Mouse (Mus musculus): ENCODE measurements around the gene Man1a.
A peak's percentile ranks its signal among the peaks of the same experiment; 100 is the strongest.

Man1a gene

DNA sequence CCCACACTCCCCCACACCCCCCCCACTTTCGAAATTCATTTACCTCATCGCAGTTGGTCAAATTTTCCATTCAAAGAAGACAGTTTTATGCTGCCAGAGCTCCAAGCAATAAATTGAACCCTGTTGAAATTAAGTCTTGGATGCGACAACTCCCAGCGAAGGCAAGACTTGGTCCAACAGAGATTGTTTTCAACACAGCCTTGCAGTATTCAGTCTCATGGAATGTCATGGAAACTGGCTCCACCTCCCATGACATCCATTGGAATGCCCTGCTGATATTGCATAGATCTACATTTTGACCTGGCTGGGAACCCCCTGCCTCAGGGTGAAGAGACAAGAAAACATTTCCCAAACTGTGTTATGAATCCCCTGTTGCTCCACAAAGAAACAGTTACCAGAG lies at the start of gene Man1a:
Gene Man1a (minus strand): TSS at position 190 of the 400 bp plus-strand sequence.
- no peak for DNase-seq (ENCODE audit: low spot score in 2 of 2)

DNA sequence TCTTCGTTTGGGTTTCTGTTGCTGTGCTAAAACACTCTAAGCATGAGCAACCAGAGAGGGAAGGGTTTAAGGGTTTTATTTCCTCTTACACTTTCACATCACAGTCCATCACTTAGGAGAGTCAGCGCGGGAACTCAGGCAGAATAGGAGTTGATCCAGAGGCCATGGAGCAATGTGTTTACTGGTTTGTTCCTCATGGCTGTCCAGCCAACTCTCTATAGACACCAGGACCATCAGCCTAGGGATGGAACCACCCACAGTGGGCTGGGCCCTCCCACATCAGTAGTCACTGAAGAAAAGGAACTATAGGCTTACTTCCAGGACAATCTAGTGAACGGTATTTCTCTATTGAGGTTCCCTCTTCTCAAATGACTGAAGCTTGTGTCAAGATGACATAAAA lies 45.4 kb upstream of the Man1a start:
- DNase-seq (ENCODE audit: low spot score in 2 of 2), result no peak

DNA sequence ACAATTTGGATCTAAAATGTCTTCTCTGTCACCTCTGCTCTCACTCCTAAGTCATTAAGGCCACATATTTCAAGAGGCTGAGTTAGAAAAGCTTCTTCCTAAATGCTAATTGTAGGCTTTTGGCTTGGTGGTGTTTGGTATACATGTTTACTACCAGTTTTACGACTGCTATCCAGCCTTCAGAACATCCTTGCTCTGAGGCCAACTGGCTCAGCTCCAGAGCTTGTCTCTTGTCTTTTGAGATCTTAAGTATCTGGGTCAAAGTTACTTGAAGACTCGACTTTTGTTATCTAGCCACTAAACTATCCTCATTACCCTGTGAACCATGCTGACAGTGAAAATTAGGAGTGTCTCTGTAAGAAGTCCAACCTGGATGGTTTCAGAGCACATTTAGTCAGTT lies 44.0 kb upstream of the Man1a start:
- DNase-seq (ENCODE audit: low spot score in 2 of 2), result no peak

DNA sequence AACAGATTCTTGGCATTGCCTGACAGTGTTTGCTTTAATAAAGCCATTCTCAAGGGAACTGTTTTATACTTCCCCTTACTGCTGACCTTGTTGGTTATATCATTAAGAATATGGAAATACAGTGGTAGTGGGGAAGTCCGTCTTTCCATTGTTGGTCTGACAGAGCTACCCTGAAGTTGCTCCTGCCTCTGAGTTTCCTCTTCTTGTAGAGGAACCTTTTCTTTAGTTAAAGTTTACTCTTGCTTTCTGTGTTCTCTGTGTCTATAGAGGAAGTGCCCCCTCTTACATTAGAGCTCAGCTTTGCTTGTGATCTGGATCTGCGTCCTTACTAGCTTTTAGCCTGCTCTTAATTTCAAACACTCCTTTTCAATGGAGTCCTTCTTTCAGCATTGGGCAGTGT lies 42.9 kb upstream of the Man1a start:
- DNase-seq (ENCODE audit: low spot score in 2 of 2), result no peak

DNA sequence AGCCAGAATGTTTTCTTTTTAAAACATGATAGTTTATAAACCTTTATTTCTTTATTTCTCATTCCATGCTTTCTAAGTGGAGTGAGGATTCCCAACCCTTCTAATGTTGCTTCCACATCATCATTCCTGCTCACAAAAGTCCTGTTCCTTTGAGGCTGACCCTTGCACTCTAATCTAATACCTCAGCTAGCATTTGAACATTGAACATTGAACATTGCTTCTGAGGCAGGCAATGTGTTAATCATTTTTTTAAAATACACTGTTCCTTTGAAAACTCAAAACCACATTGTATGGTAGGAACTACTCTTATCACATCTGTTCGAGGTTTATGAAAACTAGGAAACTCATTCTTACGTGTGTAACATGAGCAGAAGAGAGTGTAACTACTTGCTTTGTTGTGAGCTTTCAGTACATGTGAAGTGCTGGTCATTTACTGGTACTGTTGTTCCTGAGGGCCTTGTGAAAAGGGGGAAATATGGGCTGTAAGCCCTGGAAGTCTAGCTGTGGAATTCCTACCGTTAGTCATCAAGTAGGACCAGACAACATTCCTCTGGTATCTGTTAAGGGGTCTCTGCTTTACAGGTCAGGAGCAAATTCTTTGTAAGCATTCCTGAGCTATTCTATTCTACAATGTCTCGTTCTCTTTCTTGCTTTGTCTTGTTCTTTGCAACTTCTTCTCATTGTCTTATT lies 42.0 kb upstream of the Man1a start:
- no peak for DNase-seq (ENCODE audit: low spot score in 2 of 2)

DNA sequence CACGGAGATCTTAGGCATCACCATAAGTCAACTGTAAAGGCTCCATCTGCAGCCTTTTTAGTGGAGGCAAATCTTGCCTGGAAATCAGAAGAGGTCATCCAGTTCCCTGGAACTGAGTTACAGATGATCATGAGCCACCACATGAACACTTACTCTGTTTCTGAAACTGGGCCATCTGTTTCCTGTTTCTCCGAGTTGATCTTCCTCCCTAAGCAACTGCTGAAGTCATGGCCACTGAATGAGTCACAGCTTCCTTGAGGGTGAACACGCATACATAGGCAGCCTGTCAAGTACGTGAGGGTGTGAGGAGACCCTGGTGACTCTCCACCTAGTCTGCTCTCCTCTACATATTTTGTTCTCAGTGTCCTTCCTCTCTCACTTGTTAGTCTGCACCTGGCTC lies 41.4 kb upstream of the Man1a start:
- peak; percentile 4 to 11 for DNase-seq (ENCODE audit: low spot score in 2 of 2)

DNA sequence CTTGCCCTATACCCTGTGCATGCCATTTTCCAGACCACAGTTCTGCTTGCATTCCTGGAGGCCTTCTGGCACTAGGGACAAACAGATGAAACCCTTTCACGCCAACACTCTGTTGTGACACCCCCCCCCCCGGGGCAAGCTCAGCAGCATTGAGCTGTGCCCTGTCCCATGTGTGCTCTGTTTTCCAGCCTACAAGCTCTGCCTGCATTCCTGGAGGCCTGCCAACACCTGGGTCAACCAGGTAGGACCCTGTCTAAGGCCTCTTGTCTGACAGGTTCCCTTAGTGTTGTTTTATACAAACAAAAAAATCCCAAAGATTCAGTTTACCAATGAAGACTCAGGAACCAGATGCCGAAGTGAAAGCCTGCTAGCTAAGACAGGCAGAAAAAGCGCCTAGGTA lies 27.3 kb upstream of the Man1a start:
- DNase-seq (ENCODE audit: low spot score in 2 of 2), result no peak

DNA sequence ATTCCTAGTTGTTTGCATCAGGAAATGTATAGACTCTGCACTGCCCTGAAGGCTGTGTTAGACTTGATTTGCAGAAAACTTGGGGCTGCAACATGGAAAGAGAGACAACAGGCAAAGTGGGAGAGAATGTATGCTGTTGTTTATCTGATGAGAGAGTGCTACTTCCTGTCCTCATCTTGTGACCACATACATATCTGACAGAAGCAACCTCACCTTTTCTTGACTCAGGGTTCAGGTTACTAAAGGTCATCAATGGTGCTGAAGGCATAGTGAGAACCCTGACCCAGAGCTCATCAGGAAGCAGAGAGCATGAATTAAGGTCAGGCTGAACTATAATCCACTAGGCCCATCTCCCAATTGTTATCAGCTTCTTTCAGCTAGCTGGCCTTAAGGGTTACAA lies 15.7 kb upstream of the Man1a start:
- no peak for DNase-seq (ENCODE audit: low spot score in 2 of 2)

DNA sequence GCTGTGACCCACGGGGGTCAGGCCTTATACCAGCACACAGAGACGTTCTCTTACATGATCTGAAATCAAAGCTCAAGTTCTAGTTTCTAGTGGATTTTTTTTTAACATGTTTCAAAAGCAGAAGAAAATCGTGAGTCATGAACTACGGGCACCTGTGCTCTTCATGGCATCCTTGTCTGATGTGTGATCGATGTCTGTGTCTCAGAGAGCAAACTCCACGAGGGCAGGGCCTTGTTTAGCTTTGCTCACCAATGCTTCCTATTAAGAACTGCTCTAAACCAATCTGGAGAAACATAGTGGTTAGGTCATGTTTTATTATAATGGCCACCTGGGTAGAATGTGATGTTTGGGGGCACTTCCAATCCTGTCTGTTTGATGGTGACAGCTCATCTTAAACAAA lies 13.5 kb upstream of the Man1a start:
- no peak for DNase-seq (ENCODE audit: low spot score in 2 of 2)

DNA sequence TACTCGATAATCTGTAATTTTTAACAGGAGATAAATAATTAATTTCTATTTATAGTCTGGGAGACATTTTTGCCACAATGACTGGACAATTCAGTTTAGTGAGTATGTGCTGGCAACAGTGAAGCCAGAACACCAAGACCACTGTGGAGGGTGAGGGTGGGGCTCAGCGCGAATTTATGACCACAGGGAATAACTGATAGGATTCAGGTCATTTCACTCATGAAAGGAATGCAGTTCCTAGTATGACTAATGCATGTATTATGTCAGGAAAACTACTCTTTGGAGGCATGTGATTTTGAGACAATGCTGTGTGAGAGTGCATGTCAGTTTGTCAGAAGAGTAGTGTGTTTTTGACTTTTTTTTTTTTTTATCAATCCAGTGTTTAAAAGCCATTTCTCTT lies 10.9 kb upstream of the Man1a start:
- no peak for DNase-seq (ENCODE audit: low spot score in 2 of 2)

DNA sequence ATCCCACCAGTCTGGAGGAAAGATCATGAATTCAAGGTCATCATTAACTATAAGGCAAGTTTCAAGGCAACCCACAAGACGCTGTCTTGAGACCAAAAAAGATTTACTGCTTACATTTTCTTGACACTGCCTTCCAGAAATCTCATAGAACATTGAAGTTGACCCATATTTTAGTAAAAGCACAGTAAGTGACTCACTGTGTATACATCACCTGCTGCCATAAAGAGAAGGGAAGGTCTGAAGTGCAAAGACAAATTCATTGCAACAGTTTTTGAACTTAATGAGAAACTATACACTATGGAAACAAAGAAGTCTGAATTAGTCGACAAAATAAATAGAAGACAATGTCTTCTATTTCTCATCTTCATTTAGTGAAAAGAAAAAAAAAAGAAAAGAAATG lies 8.7 kb upstream of the Man1a start:
- DNase-seq (ENCODE audit: low spot score in 2 of 2), result no peak

DNA sequence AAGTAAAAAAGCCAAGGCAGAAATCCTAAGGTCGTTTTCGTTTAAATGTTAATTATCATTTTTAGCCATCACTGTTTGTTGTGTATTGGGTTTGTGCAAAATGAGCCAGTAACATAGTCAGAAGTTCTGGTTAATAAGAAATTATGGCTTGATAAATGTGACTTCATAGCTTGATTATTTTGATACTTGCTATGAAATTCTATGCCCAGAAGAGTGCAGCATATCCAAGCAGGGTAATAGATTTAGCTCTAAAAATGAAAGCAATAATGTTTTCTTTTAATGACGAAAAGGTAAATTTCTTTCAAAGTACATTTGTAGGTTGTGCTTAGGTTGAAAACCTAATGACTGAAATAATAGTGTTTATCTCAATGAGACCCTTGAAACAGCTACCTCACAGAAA lies 596 bp upstream of the Man1a start:
- no peak for DNase-seq (ENCODE audit: low spot score in 2 of 2)

DNA sequence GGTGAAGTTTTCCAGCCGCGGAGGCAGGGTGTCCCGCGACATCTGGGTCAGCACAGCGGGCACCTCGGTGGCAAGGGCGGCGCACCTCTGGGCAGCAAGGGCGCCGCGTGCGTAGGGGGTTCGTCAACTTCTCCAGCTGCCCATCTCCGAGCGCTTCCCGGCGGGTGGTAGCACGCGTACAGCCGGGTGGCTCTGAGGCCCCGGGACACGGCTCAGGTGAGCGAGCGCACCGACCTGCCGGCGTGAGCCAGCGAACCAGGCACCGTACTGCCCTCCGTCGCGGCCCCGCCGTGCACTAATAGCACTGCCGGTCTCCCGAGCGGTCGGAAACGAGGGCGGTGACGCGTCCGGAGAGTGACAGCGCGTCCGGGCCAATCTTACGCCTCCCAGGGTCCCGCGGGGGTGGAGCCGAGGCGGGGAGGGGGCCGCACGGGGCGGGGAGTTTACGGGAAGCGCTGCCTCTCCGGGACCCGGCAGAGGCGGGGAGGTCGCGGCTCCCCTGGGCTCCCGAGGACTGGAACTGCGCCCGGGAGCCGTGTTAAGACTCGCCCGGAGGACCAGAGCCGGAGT lies 883 bp downstream of the Man1a start:
- DNase-seq (ENCODE audit: low spot score in 2 of 2), result peak; percentile 86

DNA sequence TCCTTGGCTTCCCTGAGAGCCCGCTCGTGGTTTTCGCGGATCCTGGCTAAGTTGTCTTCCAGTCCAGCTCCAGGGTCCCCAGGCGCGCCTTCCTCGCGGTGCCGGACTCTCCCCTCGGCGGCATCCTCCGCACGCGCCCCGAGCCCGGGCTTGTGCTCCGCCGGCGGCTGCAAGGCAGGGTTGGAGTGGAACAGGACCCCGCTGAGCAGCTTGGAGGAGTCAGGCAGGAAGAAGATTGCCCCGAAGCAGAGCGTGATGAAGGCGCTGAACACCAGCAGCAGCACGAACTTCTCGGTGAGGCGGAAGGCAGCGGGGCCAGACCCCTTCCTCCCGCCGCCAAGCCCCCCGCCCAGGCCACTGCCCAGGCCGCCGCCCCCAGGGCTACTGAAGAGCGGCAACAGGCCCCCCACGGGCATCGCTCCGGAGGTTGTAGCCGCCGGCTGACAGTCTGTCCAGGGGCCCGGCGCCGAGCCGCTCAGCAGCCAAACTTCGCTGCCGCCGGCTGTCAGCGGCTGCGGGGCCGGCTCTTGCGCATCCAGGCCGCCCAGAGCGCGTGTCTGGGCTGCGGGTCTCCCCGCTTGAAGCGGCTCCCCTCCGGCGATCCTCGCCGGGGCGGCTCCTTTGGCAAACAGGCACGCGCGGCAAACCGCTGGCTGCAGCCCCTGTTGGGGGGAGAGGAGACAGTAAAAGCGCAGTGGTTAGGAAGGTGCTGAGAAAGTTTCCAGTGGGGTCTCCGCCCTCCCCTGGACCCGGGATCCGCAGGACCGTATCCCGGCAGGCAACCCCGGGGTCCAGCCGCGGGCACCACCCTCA lies 1.6 kb downstream of the Man1a start:
- DNase-seq (ENCODE audit: low spot score in 2 of 2), result peak; percentile 20 to 44

DNA sequence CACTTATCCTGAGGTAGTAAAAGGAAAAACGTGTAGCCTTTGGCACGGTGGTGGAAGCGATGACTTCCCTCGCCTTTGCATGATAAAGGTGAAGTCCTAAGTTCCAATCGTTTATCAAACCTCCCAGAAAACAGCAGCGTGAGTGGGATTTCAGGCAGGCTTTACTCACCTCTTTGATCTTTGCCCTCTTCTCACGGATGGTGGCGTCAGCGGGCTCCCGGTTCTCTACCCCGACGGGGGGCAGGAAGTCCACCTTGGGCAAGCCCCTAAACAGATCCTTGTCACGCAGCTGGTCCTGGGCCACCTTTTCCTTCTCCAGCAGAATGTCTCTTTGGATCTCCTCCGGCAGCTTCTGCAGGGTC lies 2.2 kb downstream of the Man1a start:
- no peak for DNase-seq (ENCODE audit: low spot score in 2 of 2)

DNA sequence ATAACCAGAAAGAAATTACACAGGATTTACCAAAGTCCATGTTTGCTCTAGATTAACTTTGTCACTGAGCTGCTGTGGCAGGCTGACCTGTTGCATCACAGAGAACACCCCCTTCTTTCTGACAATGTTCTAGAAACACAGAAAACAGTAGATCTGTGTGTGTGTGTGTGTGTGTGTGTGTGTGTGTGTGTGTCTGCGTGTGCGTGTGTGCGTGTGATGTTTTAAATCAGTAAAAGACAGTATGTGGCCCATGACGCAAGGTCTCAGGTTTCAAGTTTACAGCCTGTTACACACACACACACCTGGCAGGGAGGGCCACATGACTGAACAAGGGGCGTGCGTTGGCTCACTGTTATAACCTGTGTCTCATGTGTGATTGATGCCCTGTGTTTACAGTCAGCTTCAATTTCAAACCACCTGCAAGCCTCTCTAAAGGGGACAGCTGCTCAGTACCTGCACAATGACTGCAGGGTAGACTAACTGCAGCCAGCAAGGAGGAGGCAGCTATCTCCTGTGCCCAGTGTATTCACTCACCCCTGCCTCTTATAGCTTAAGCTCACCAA lies 2.7 kb downstream of the Man1a start:
- no peak for DNase-seq (ENCODE audit: low spot score in 2 of 2)

DNA sequence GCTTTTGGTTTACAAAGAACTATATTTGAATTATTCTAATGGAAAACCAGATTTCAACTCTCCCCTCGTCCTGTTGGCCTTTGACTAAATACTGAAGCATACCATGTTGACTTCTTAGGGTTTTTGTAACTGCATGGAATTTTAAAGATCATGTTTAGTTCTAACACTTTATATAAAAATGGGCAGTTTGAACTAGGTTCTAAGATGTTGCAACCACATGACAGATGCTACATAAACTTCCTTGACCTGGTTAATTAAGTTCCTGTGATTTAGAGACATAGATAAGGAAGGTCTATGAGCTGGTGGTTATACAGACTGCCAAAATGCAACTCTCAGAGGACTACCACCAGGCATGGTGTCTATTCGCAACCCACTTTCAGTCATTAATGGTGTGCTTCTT lies 4.1 kb downstream of the Man1a start:
- DNase-seq (ENCODE audit: low spot score in 2 of 2), result no peak

DNA sequence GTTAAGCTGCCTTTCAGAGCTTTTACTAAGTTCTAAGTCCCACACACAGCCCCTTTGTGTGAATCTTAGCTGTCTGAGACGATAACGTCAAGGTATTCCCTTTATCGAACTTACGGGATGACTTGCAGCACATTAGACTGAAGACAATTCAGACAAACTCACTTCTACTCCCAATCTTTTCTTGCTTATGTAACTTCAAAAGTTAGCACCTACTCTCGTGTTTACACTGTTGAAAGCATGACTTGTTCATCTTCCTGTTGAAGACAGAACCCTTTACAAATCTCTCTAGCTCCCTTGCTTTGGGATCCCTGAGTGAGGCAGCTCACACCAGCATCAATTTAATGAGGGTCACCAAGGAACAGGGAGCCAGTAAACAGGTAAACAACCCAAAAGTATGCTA lies 5.9 kb downstream of the Man1a start:
- no peak for DNase-seq (ENCODE audit: low spot score in 2 of 2)

DNA sequence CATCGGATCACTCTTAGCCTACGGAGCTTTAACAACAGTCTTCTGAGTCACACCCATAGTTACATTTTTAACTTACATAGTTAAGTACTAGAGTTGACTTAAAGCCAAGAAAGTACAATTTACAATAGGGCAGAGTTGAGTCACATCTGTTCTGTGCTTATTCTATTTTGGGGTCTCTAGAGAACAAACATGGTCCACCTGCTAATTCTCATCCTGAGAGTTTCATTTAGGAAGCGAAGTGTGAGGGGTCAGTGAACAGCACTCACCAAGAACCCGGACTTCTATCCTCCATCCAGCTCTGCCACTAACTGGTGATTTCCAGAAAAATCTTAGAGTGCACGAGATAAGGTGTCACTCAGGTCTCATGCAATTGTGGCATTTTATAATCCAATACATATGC lies 7.0 kb downstream of the Man1a start:
- no peak for DNase-seq (ENCODE audit: low spot score in 2 of 2)

DNA sequence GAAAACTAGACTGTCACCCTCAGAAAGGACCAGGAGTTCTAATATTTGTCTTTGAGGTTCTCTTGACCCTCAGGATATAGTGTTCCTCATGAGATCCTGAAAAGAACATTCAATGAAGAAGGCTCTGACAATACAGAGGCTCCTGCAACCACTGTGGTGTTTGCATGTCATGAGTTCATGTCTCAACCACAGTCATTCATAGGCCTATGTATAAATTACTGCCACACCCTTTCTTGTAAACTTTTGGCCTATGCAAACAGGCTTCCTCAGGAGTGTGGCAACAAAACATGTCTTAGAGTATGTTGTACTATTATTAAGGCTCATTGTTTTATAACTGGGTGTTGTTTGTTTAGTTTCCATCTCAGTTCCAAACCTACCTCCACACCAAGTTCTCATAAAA lies 9.7 kb downstream of the Man1a start:
- no peak for DNase-seq (ENCODE audit: low spot score in 2 of 2)

DNA sequence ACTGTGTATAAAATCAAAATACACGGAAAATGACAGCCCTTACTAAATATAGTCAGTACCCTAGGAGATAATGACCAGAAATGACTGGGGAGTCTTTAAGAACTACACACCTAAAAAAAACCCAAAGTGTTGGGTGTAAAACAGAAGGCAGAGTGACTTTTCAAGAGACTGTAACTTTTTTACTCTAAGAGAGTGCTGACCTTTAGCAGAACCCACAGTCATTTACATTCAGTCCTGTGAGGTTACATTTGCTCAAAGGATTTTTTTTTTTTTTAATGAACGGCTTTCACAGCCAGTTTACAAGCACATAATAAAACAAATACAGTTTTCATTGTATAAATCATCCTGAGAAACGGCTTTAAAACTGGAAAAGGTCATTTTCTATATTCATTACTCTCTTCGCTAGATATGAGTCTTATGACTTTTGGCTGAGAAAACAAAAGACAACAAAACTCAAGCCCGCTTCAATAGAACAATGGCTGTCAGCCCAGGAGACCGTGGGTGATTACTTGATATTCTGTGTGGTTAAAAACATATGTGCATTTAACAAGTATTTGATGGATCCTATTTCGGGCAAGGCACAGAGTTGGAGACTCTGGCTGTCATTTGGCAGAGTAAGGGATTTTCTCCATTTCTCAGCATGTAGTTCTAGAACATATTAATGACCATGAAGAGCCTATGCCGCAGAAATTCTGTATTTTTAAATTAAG lies 12.7 kb downstream of the Man1a start:
- no peak for DNase-seq (ENCODE audit: low spot score in 2 of 2)

DNA sequence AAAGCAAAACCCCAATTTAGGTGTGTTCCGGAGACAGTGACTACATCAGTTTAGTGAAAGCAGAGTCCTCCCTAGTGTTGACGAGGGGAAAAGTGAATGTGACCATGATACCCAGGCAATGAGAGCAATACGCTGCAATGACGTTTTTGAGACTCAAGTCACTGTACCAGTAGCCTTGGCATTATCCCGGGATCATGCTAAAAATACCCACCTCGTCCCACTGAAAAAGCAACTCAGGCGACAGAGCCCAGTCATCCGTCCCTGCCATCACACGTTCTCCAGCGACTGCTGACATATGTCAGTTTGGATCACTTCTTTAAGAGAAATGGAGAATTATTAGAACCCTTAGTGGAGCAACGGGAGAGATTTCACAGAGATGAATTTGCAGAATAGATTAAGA lies 13.6 kb downstream of the Man1a start:
- DNase-seq (ENCODE audit: low spot score in 2 of 2), result no peak
